Mouse (Mus musculus) neural tube, embryonic 10.5 days (tissue): Measurements from ENCODE around the gene Nek6.

Source experiments
- DNase-seq: peaks from one replicate; pipeline ENCODE4 v3.0.0-alpha.2; 2017; ENCODE audit warnings: low spot score; ENCODE audit errors: extremely low spot score

Nek6 gene

DNA sequence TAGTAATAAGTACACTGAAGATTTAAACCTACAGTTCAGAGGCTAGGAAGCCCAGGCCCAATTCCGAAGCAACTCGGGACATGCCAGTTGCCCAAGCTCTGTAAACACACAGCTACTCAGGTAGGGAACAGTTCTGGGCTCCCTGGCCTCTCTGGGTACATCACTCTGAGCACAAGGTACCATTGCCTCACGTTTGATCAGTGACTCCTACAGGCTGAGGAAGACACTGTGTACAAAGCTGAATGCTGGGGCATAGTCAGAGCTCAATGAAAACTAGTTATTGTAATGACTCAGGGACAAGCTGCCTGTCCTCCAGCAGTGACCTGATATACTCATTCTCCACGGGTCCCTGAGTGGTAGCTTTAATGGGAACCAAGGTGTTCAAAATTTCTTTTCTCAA, 109.6 kb downstream of the Nek6 start:
- no peak for DNase-seq

- peak; percentile 15 for DNase-seq
Measured at GRCm38 (mm10) chr2:38621610-38622021, 110.2 kb downstream of the Nek6 start.

GRCm38 (mm10) chr2:38623411-38623810, 112.0 kb downstream of the Nek6 start:
- DNase-seq, result no peak

- DNase-seq, result no peak
Measured at GRCm38 (mm10) chr2:38623821-38624590, 112.6 kb downstream of the Nek6 start.

GRCm38 (mm10) chr2:38628801-38629200, 117.4 kb downstream of the Nek6 start:
- DNase-seq, result no peak

- no peak for DNase-seq
Measured at GRCm38 (mm10) chr2:38629451-38629850, 118.0 kb downstream of the Nek6 start.

- DNase-seq, result no peak
Measured at GRCm38 (mm10) chr2:38630574-38630973, 119.1 kb downstream of the Nek6 start.

- DNase-seq, result no peak
Measured at GRCm38 (mm10) chr2:38637716-38638267, 126.3 kb downstream of the Nek6 start.

DNA sequence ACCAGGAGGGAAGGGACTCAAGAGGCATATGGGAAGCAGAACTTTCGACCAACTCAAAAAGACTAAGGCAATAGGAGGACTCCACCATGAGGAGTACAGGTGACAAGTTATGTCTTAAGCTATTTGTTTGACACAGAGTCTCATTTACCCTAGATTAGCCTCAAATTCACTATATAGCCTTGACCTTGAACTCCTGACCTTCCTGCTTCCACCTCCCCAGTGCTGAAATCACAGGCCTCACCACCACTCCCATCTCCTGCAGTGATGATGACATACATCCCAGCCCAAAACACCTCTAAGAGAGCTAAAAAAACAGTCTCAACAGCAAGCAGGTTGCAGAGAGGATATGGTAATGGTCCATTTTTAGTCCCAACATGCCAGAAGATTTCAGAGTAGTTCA, 130.3 kb downstream of the Nek6 start:
- no peak for DNase-seq

DNA sequence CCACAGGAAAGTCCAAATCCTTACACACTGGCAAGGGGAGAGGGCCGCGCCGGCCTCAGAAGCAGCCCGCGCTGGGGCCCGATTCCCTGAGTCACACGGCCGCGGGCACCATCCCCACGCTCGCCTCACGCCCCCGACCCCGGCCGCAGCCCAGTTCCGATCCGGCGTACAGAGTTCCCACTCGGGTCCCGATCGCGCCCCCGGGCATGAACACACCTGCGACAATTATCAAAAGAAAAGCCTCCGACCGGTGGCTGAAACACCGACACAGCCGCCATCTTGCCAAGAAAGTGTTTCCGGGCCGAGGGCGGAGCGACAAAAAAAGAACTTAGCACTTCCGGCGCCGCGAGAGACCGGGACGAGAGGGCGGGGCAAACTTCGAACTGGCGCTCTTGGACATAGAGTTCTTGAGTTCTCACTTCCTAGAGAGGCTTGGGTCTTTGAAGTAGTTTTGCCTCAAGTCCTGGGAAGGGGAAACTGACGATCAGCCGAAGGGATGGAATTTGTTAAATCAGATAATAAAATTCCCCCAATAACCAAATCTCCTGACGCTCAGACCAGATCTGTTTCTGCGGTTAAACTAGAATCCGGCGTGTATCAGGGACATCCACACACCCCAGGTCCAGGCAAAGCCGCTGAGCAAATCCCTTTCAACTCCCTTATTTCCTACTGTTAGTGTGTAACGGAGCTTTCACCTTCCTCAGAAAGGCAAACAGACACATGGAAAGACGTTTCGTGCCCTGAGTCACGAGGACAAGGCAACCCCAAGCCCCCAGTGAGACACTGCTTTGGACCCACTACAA, 132.4 kb downstream of the Nek6 start, which contains the start of gene Psmb7:
TSS of gene Psmb7 (minus strand) at position 463 of the 803 bp plus-strand sequence.
- peak; percentile 91 for DNase-seq
